Mouse (Mus musculus) E14TG2a.4 (cell line): ENCODE results near the gene Grm4.
A peak's percentile ranks its signal among the peaks of the same experiment; 100 is the strongest.

Experiments
- H3K27me3 ChIP-seq: 2 replicates; pipeline ENCODE4 v1.6.1; 2014; ENCODE audit warnings: low read length, control low read depth; ENCODE audit not compliant: insufficient read depth
- H3K36me3 ChIP-seq: 2 replicates; pipeline ENCODE4 v1.6.1; 2014; ENCODE audit warnings: low read length, control low read depth; ENCODE audit not compliant: insufficient read depth
- H3K4me1 ChIP-seq: replicated peaks from 2 replicates; pipeline ENCODE4 v1.6.1; 2014; ENCODE audit warnings: low read depth, low read length, control low read depth
- H3K4me3 ChIP-seq: replicated peaks from 2 replicates; pipeline ENCODE4 v1.5.1; 2014; ENCODE audit warnings: mild to moderate bottlenecking, low read length
- H3K9me3 ChIP-seq: 2 replicates; pipeline ENCODE4 v1.6.1; 2014; ENCODE audit warnings: low read length, control low read depth
- CTCF ChIP-seq: conservative IDR thresholded peaks from 2 replicates; pipeline ENCODE4 v1.5.1; 2014; ENCODE audit warnings: low read length
- NANOG ChIP-seq: IDR thresholded peaks from 2 replicates; pipeline ENCODE4 v1.6.1; 2014; ENCODE audit warnings: borderline replicate concordance, low read length, mixed read lengths
- POU5F1 ChIP-seq: IDR thresholded peaks from 2 replicates; pipeline ENCODE4 v1.6.1; 2014; ENCODE audit warnings: low read length, borderline replicate concordance

The Grm4 gene

GRCm38 (mm10) chr17:27544551-27544950 lies 23.3 kb upstream of the Grm4 start:
- no peaks in the 10 kb centered on the region for H3K9me3 ChIP-seq
- TF ChIP-seq NANOG (no peak), CTCF (no peak), POU5F1 (no peak)
- H3K36me3 ChIP-seq = no peaks in the 10 kb centered on the region
- H3K4me1 ChIP-seq = peaks cover 51% of the 10 kb centered on the region
- H3K27me3 ChIP-seq = no peaks in the 10 kb centered on the region; the same call in 1 of the 2 replicates
- H3K4me3 ChIP-seq = no peak overlapping the region

DNA sequence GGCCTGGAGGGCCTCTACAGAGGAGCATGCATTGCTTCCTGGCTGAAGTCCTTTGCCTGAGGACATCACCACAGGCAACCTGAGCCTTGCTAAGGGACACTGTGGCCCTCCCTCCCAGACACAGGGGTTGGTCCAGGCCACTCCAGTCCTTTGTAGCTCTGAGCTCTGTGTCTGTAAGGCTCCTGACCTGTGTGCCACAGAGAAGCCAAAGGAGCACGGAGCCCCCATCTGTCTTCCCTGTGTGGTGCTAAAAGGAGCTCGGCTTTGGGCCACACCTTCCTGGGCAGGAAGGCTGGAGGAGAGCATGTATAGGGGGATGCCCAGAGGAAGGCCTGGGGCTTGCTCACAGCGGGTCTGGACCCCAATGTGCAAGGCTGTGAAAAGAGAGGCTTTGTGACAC lies 20.8 kb upstream of the Grm4 start:
- H3K27me3 ChIP-seq = no peaks in the 10 kb centered on the region; the same call in 1 of the 2 replicates
- H3K4me3 ChIP-seq = no peak overlapping the region
- no peaks in the 10 kb centered on the region for H3K9me3 ChIP-seq
- H3K4me1 ChIP-seq = peaks cover 37% of the 10 kb centered on the region
- TF ChIP-seq CTCF (no peak), POU5F1 (no peak), NANOG (no peak)
- no peaks in the 10 kb centered on the region for H3K36me3 ChIP-seq

DNA sequence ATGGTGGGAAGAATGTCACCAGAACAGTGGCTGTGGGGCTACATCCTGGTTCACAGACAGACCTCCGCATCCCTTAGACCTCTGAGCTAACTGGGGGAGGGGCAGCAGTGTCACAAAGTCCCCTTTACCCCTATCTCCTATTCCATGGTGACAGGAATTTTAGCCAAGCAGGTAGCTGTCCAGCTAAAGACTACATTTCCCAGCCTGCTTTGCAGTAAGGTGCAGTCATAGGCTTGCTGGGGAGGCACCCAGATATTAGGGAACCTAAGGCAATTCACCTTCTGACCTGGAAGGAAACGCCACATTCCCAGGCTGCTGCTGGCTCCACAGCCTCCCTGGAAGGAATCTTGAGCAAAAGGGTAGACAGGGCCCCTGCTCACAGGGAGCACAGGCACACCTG lies 20.1 kb upstream of the Grm4 start:
- Histone ChIP-seq H3K4me1 (peaks cover 31% of the 10 kb centered on the region), H3K36me3 (no peaks in the 10 kb centered on the region), H3K9me3 (peaks cover 4% of the 10 kb centered on the region; the same call in 1 of the 2 replicates), H3K4me3 (no peak overlapping the region), H3K27me3 (no peaks in the 10 kb centered on the region; the same call in 1 of the 2 replicates)
- TF ChIP-seq POU5F1 (no peak), NANOG (no peak), CTCF (no peak)

DNA sequence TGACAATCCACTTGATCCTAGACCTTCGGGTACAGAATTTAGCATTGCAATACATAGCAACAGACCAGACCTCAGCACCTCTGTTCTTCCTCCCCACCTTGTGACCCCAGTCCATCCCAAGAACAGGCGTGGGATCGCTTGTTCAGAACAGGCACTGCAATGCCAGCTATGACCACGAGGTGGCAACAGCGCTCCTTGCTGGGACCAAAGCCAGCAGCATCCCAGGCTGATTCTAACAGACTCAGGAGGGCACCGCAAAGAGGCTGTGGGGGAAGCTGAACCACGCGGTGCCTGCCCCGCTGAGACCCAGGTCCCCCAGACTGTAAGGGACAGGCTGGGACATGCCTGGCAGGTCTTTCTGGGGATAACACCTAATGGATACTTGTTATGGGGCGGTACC lies 13.5 kb upstream of the Grm4 start:
- Histone ChIP-seq H3K36me3 (no peaks in the 10 kb centered on the region), H3K9me3 (peaks cover 59% of the 10 kb centered on the region), H3K4me1 (peaks cover 3% of the 10 kb centered on the region; the same call in 1 of the 2 replicates), H3K4me3 (no peak overlapping the region), H3K27me3 (no peaks in the 10 kb centered on the region)
- TF ChIP-seq POU5F1 (no peak), CTCF (peak; percentile 98)

- H3K27me3 ChIP-seq = no peaks in the 10 kb centered on the region
- 0 out of 2 replicates have a peak overlapping the region, but pooled peaks have one; percentile 1 for H3K4me3 ChIP-seq
These were observed 12.2 kb upstream of the Grm4 start for GRCm38 (mm10) chr17:27533354-27533753.

GRCm38 (mm10) chr17:27532095-27532494 lies 10.9 kb upstream of the Grm4 start:
- Histone ChIP-seq H3K9me3 (peaks cover 85% of the 10 kb centered on the region), H3K36me3 (no peaks in the 10 kb centered on the region), H3K27me3 (no peaks in the 10 kb centered on the region), H3K4me1 (no peaks in the 10 kb centered on the region), H3K4me3 (peak overlapping the region; percentile 32; the same call in 1 of the 2 replicates)
- TF ChIP-seq NANOG (no peak), CTCF (no peak), POU5F1 (no peak)

More at GRCm38 (mm10) chr17:27533354-27533753, 12.2 kb upstream of the Grm4 start:
- H3K9me3 ChIP-seq = peaks cover 72% of the 10 kb centered on the region
- no peaks in the 10 kb centered on the region; the same call in 1 of the 2 replicates for H3K4me1 ChIP-seq
- TF ChIP-seq NANOG = no peak
- no peak for TF ChIP-seq POU5F1
- no peak for TF ChIP-seq CTCF
- no peaks in the 10 kb centered on the region for H3K36me3 ChIP-seq

DNA sequence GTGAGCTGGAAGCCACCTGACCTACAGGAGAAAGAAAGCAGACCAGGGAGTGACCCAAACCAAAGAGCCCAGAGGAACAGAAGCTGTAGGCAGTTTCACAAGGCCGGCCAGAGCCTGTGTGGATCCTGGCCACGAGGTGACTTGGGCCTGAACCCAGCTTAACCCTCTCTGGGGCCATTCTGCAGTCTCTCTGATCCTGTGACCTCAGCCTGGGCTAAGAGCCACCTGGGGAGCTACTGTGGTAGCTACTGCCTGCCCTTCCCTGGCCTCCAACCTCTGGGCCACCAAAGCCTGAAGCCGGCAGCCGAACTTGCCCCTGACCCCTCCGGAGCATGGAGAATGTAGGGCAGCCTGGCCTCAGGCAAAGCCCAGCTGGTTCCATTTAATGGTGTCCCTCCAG lies 7.6 kb upstream of the Grm4 start:
- no peak overlapping the region for H3K4me3 ChIP-seq
- peaks cover 91% of the 10 kb centered on the region for H3K9me3 ChIP-seq
- no peaks in the 10 kb centered on the region for H3K36me3 ChIP-seq
- TF ChIP-seq NANOG (no peak), CTCF (no peak), POU5F1 (no peak)
- no peaks in the 10 kb centered on the region for H3K4me1 ChIP-seq
- H3K27me3 ChIP-seq = peaks cover under 1% of the 10 kb centered on the region; the same call in 1 of the 2 replicates

DNA sequence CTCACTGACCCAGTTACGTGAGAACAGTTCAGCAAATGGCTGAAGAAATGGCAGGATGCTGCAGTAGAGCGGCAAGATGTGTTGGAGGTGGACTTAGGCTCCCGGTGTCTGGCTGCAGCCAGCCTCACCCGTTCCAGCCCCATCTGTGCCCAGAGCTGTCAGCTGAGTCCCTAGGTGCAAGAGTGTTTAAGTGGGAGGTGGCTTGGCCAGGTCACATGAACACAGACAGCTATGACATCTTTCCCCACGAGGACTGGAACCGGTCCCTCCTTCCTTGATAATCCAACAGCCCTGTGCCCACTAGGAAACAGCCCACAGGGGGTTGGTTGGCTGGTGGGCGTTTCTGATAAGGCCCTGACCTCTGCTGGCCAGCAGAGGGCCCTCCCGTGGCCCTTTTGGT lies 6.8 kb upstream of the Grm4 start:
- H3K9me3 ChIP-seq = peaks cover 83% of the 10 kb centered on the region

DNA sequence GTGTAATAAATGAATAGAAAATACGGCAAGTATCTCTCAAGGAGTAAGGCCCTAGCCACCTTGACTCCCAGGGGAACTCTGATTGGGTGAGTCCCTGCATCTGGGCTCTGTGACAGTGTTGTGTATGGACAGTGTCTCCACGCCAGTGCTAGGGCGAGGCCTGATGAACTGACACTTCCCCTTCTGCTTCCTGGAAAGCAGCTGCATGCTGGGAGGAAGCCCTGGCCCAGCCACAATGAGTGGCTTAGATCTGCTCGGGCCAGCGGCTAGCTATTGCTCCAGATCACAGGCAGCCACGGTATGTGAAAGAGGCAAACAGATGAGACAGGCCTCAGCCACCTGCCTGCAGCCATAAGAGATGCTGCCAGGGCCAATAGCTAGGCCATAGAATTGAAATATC lies 6.0 kb upstream of the Grm4 start:
- H3K4me1 ChIP-seq = no peaks in the 10 kb centered on the region
- TF ChIP-seq CTCF (no peak; the same call in 1 of the 2 replicates), POU5F1 (no peak), NANOG (no peak)
- H3K4me3 ChIP-seq = no peak overlapping the region
- H3K27me3 ChIP-seq = peaks cover 12% of the 10 kb centered on the region
- no peaks in the 10 kb centered on the region for H3K36me3 ChIP-seq
- H3K9me3 ChIP-seq = peaks cover 76% of the 10 kb centered on the region

More for the DNA sequence above, 6.8 kb upstream of the Grm4 start:
- Histone ChIP-seq H3K36me3 (no peaks in the 10 kb centered on the region), H3K4me3 (no peak overlapping the region), H3K4me1 (no peaks in the 10 kb centered on the region), H3K27me3 (peaks cover 5% of the 10 kb centered on the region)
- no peak for TF ChIP-seq NANOG
- no peak for TF ChIP-seq POU5F1
- TF ChIP-seq CTCF = no peak
